ENCODE assay signal across 20 mouse cellular contexts in genomic region chr1:107783079-107783478, GRCm38 (mm10).
"Had no signal": no experiment of that assay in that cellular context is flagged by ENCODE, and none has a peak within 500 bp of the region (broad histone marks: within the 10 kb centered on the region; RNA-seq: fewer than 3 reads in every experiment).

No protein-coding gene starts in this region.

- H3K27me3 ChIP-seq: limb, embryonic 13.5 days; midbrain, embryonic 12.5 days had no signal

- ATAC-seq: intestine, embryonic 16.5 days; liver, postnatal 0 days; lung, postnatal 0 days had no signal

- H3K27ac ChIP-seq: limb, embryonic 10.5 days; limb, embryonic 13.5 days; liver, embryonic 14.5 days; midbrain, embryonic 12.5 days; stomach, postnatal 0 days had no signal

- H3K4me3 ChIP-seq: limb, embryonic 10.5 days; limb, embryonic 13.5 days; midbrain, embryonic 12.5 days had no signal

- H3K9me3 ChIP-seq: limb, embryonic 10.5 days; limb, embryonic 13.5 days; midbrain, embryonic 12.5 days had no signal

- DNase-seq: kidney, adult 18-20 months; kidney, adult 9 months; kidney, postnatal 14 days; kidney, postnatal 4 days; liver; liver, postnatal 0 days; lung, embryonic 14.5 days; right cerebral cortex, adult 18-20 months; right cerebral cortex, postnatal 14 days; right cerebral cortex, postnatal 4 days; thymus, adult 2 months; thymus, postnatal 14 days; thymus, postnatal 4 days had no signal

- H3K4me2 ChIP-seq: limb, embryonic 13.5 days; lung, embryonic 14.5 days; midbrain, embryonic 12.5 days had no signal

- H3K36me3 ChIP-seq: limb, embryonic 10.5 days; limb, embryonic 13.5 days; midbrain, embryonic 12.5 days had no signal

- H3K4me1 ChIP-seq: limb, embryonic 10.5 days; limb, embryonic 13.5 days; midbrain, embryonic 12.5 days had no signal

- H3K9ac ChIP-seq: limb, embryonic 13.5 days; liver, embryonic 14.5 days; liver, postnatal 0 days; lung, embryonic 14.5 days; midbrain, embryonic 12.5 days had no signal
